Mouse (Mus musculus): Measurements from ENCODE around the gene Gabbr2.

Gene Gabbr2

DNA sequence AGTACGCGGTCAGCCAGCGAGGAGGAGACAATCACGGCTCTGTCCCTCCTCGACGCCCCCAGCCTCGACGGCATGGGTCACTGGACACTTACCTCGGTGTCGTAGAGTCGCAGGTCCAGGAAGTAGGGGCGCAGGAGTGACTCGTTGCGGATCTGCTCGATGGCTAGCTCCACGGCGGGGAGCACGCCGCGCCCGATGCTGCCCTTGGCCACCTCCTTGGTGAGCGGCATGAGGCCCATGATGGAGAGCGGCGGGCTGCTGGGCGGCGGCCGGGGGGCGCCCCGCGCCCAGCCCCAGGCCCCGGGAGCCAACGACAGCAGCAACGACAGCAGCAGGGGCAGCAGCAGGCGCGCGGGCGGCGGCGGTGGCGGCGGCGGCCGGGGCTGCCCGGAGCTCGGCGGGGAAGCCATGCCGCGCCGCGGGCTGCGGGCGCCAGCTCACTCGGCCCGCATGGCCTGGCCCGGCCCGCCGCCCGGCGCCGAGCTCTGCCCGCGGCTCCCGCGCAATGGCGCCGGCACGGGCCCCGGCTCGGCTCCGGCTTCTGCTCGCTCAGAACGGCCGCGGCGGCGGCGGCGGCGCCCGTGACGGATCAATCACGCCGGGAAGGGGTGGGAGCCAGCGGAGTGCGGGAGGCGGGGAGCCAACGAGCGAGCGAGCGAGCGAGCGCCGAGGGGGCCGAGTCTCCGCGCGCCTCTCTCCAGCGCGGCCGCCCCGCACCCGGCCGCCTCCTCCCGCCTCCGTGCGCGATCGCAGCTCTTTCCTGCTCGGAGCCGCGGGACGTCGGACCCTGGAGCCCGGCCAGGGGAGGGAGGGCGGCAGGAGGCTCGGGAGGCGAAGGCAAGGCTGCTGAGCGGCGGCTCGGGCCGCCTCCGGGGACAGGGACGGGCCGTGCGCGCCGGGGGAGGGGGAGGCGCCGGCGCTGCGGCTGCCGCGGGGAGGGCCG is at the start of gene Gabbr2:
Gene Gabbr2, minus strand, starts transcription at position 858 of the 943 bp plus-strand sequence.
- DNase-seq (ENCODE audit: low read depth): no peak

DNA sequence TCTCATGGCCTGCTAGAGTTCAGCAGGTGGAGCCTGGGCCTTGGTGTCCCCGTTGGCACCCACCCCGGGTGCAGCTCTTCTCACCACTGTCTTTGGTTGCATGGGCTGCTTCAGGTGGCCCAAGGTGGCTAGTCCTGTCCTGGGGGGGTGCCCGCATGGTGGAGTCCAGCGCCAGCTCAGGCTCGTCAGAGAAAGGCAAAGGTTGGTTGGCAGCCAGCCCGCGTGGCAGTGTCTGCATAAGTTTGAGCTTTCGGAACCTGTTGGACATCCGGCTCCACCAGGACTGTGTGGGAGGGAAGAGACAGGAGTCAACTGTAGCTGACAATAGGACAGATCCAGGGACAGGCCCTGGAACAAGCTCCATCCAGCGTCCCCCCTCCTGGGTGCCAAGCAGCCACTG is 47.9 kb upstream of the Gabbr2 start:
- no peak for DNase-seq (ENCODE audit: low read depth)

GRCm38 (mm10) chr4:47037321-47037657 is 45.6 kb upstream of the Gabbr2 start:
- DNase-seq (ENCODE audit: low read depth): peak; percentile 42

GRCm38 (mm10) chr4:47036486-47037320 is 45.0 kb upstream of the Gabbr2 start:
- DNase-seq (ENCODE audit: low read depth): no peak

- DNase-seq (ENCODE audit: low read depth): no peak
Observed at GRCm38 (mm10) chr4:47035536-47035935, 43.9 kb upstream of the Gabbr2 start.

DNA sequence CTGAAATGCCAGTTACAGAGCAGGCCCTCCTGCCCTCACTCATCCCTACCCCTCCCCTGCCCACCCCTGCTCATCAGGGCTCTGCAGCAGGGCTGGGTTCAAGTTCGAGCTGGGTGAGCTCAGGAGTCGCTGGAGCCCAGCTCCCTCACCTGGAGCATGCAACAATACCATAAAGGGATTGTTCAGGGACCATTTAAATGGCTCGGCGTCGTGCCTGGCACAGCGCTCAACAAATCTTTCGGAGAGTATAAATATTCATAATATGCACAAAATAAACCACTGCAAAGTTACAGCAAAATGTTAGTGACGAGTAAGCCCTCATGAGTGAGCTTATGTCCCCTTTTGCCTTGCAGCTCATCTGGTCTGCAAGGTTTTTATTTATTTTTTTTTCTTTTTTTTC is 40.5 kb upstream of the Gabbr2 start:
- no peak for DNase-seq (ENCODE audit: low read depth)

DNA sequence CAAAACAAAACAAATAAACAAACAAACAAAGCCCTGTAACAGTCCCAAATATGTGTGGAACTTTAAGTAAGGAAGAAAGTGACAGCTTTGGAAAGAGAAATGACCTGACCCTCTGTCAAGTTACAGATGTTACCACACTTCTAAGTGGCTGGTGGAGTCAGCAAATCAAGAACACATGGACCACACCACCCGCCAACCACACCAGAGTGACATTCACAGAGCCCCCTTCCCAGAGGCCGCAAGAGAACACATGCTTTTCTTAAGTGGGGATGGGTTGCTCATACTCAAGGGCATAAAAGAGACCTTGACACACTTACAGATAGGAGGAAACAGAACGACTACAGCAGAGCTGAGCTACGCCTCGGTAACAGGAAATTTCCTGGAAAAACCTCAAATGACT is 37.1 kb upstream of the Gabbr2 start:
- DNase-seq (ENCODE audit: low read depth): no peak

DNA sequence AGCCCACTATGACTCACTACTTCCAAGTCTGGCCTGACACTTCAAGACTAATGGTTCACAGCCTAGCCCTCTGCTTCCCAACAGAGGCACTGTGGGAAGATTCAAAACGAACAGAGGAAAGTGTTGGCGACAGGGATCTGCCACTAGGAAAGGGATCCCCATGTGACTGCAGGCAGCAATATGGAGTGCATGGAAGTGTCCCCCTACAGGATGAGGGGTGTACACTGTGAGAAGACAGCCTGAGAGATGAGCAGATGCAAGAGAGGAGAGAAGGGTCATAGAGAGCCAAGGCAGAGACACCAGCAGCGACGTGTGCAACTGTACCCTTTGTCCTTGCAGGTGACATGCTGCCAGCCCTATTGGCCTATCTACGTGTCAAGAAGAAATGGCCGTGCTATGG is 32.3 kb upstream of the Gabbr2 start:
- no peak for DNase-seq (ENCODE audit: low read depth)

DNA sequence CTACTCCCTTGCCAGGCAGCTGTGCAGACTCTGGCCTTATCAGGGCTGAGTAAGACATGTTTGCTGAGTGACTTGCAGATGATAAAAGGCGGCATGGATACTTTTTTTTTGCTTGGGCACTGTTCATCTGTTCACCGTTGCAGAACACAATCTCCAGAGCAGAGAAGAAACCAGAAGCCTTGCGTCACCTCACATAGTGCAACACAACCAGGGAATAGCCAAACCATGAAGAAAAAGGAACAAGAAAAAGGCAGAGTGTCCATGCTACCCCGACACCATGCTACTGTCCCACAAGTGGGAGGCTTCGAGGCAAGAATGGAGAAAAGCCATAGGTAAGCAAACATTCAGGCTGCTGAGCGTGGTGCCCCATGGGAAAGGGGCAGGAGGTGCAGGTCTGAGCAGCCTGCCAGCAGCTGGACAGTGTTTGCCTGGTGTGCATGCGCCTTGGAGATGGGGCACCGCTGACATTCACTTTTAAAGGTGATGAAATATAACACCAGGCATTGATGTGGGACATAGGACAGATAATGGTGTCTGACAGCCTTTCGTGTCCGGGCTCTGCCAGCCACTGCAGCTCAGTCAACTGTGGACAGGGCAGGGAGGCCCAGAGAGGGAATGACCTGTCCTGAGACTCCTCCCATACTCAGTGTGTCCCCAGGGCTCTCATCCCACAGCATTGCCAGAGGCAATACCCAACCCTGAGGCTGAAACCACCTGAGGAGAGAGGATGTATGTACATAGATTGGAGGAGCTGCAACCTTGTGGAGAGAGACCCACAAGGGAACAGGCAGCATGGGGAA is 31.3 kb upstream of the Gabbr2 start:
- DNase-seq (ENCODE audit: low read depth): no peak

GRCm38 (mm10) chr4:47020563-47020962 is 28.9 kb upstream of the Gabbr2 start:
- DNase-seq (ENCODE audit: low read depth): no peak

GRCm38 (mm10) chr4:47015156-47015555 is 23.5 kb upstream of the Gabbr2 start:
- no peak for DNase-seq (ENCODE audit: low read depth)

- no peak for DNase-seq (ENCODE audit: low read depth)
Observed at GRCm38 (mm10) chr4:47012476-47012875, 20.8 kb upstream of the Gabbr2 start.

- DNase-seq (ENCODE audit: low read depth): no peak
Observed at GRCm38 (mm10) chr4:47010400-47011231, 18.9 kb upstream of the Gabbr2 start.

GRCm38 (mm10) chr4:47000626-47001395 is 9.1 kb upstream of the Gabbr2 start:
- no peak for DNase-seq (ENCODE audit: low read depth)

GRCm38 (mm10) chr4:46997969-46998368 is 6.3 kb upstream of the Gabbr2 start:
- DNase-seq (ENCODE audit: low read depth): no peak

GRCm38 (mm10) chr4:46992827-46993473 is 1.3 kb upstream of the Gabbr2 start:
- DNase-seq (ENCODE audit: low read depth): no peak

GRCm38 (mm10) chr4:46991959-46992316 is 265 bp upstream of the Gabbr2 start:
- DNase-seq (ENCODE audit: low read depth): no peak

DNA sequence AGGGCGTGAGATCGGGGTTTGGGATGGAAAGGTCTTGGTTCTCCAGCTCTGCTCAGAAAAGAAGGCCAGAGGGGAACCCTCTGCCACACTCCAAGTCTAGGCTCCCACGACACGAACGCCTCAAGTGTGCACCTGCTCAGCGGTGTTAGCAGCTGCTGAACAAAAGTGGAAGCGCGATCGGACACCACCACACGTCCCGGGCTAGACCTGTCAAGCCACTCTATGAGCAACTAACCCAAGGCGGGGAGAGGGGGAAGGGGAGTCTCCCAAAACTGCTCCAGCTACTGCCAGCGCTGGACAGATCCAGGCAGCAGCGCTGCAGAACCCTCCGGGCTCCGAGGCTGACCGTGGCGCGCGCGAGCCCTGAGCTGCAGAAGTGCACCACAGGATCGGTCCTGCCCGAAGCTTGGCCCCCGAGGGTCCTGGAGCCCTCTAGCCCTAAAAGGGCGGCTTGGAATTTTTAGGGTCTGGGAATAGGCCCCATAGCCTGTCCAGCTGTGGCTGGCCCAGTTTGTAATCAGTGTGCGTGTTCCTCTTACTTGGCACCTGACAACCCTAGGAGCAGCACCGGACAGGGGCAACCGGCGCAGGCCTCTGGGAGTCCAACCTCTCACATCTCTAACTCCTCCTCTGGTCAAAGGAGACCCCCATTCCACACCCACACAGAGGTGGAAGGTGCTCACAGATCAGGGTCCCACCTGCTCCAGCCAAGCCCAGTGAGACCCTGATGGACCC is 1.2 kb downstream of the Gabbr2 start:
- DNase-seq (ENCODE audit: low read depth): no peak

- DNase-seq (ENCODE audit: low read depth): no peak
Observed at GRCm38 (mm10) chr4:46989842-46990241, 1.8 kb downstream of the Gabbr2 start.
